Mouse (Mus musculus) right cerebral cortex, postnatal 10 days (tissue): ENCODE data around the gene Gimap8.

Experiments used
- DNase-seq, 2 experiments: peaks; one replicate each; pipeline ENCODE4 v3.0.0; 2021; ENCODE audit warnings: low spot score in 2 of 2

Gene Gimap8

DNA sequence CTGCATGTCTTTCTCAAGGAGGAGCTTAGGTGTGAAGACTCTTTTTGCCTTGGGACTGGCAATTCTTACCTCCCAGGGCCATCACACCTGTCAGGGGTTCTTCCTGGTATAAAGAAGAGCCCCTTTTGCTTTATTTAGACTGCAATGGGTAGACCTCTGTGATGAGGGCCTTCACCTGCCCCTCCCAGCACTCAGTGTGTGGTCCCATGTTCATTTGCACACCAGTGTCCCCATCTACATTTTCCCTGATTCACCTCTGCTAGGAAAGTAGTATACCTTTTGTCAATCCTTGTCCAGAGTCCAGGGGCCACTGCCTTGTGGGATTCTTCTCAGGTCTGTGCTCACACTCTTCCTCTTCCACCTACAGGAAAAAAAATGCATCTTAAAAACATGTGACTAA lies 57.1 kb downstream of the Gimap8 start:
- DNase-seq, result no peak

DNA sequence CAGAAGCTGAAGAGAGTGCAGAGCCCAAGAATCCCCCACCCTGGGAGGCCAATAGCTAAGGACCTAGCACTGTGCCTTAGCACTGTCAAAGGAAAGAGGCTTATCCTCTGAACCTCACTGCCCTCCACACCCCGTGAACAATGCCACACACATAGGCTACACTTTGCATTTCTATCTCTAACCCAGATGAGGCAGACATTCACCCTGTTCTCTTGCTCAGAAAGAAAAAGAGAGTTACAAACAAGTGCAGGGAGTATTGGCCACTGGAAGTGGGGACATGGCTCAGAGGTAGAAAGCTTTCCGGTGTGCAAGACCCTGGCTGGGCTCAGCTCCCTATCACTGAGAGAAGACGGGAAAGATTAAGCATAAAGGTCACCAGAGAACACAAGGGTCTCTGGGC lies 59.1 kb downstream of the Gimap8 start:
- DNase-seq, result no peak
